Mouse (Mus musculus) hindbrain, embryonic 10.5 days (tissue): ENCODE measurements around the gene Nell2. TPM values are rescaled to one million over a fixed set of nuclear protein-coding genes. Genes with fewer than 3 reads are reported as not detected.

Experiments used
- DNase-seq: peaks from one replicate; pipeline ENCODE4 v3.0.0-alpha.2; 2017; ENCODE audit warnings: low spot score
- H3K27ac ChIP-seq: fragments of 300-500 bp; sonication (generic); 2 replicates; pipeline ENCODE4 v1.5.1; 2016; ENCODE audit warnings: mild to moderate bottlenecking, moderate library complexity
- H3K27me3 ChIP-seq: fragments of 300-500 bp; sonication (generic); 2 replicates; pipeline ENCODE4 v1.6.1; 2016; ENCODE audit warnings: mild to moderate bottlenecking; ENCODE audit not compliant: poor library complexity, insufficient read depth, severe bottlenecking
- H3K36me3 ChIP-seq: fragments of 300-500 bp; sonication (generic); 2 replicates; pipeline ENCODE4 v1.6.1; 2016; ENCODE audit warnings: mild to moderate bottlenecking, moderate library complexity
- H3K4me1 ChIP-seq: fragments of 300-500 bp; sonication (generic); replicated peaks from 2 replicates; pipeline ENCODE4 v1.6.1; 2016; ENCODE audit warnings: mild to moderate bottlenecking
- H3K4me3 ChIP-seq: fragments of 300-500 bp; sonication (generic); 2 replicates; pipeline ENCODE4 v1.5.1; 2016; ENCODE audit warnings: mild to moderate bottlenecking, moderate library complexity
- H3K9me3 ChIP-seq: fragments of 300-500 bp; sonication (generic); 2 replicates; pipeline ENCODE4 v1.6.1; 2016; ENCODE audit warnings: mild to moderate bottlenecking, moderate library complexity
- WGBS: fragments of 180-500 bp; shearing (Covaris S2); methylation state at CpG from one replicate; pipeline ENCODE4 v1.1.7; 2016; 5-methylcytosine and 5-hydroxymethylcytosine counted together
- polyA plus RNA-seq: library from polyadenylated mRNA; unstranded; fragments of >200 nt; fragmentation: Nextera tagmentation; extraction: Ambion mirVana; gene quantifications from 2 replicates; pipeline ENCODE4 v1.2.1, GENCODE M21; 2016

Nell2 gene
- 48.5 and 78.2 TPM in 2 replicates for polyA plus RNA-seq

DNA sequence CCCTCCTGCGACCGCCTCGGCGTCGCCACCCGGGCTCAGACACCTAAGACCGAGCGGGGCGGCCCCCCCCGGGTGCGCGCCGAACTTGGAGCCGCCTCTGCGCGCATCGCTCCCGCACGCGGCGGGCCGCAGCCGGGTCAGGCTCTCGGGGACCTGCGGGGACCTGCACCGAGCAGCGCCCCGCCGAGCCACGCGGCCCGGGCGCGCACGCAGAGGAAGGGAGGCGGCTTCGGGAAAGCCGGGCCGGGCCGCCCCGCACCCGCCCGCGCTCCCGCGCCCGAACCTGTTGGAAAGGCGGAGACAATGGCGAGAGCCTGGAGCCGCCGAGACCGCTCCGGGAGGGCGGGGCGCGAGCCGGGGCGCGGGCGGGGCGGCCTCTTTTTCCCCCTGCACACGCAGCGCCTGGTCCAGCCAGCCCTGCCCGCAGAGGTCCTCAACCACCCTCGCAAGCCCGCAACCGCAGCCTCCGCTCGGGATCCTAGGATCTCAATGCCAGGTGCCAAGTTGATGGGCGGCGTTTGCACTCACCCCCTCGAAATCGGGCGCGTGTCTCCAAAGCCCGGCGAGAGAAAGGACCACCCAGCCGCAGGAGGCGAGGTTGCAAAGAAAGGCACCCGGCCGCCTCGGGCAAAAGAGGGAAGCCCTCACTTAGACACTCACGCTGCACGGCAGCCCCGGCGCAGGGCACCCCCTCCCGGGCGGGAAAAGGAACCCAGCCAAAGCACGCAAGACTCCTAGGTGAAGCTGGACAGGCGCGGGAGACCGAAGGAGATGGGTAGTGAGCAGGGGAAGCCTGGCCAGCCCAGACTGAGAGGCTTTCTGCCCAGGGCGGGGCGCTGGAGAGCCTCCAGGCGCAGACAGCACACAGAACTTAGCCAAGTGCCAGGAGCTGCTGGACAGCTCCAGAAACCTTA lies at the start of gene Nell2:
Gene Nell2 (minus strand): TSS at position 612 of the 914 bp plus-strand sequence.
- peak within 1 kb of the TSS; percentile 82 for H3K4me3 ChIP-seq
- peaks cover 25% of the 10 kb centered on the region for H3K27me3 ChIP-seq
- H3K27ac ChIP-seq, result peak within 1 kb of the TSS; percentile 95
- no peaks in the 10 kb centered on the region for H3K9me3 ChIP-seq
- peaks cover 28% of the 10 kb centered on the region for H3K4me1 ChIP-seq
- under 1% methylated on average over 95 of the region's 95 CpGs for WGBS
- H3K36me3 ChIP-seq, result no peaks in the 10 kb centered on the region
- DNase-seq, result peak; percentile 80

DNA sequence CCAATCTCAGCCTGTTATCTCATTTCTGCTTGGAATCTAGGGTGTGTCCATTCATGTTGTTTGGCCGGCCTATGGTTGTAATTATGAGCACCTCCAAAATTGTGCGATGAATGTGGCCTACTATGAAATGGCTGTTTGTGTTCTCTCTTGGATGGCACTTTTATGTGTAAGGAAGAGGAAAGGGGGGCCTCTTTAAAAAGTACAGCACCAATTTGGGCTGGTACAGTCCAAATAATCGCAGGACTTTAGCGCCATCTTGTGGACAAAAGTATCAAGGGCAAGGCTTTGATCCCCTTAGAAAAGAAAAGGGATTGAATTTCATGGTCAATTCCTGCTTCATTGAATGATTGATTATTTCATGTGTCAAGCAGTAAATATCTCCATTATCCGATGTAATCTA lies 46.3 kb upstream of the Nell2 start:
- Histone ChIP-seq H3K9me3 (0 out of 2 replicates have a peak, but pooled peaks cover 5% of the 10 kb centered on the region), H3K27ac (no peak overlapping the region), H3K4me3 (no peak overlapping the region), H3K27me3 (peaks cover 38% of the 10 kb centered on the region), H3K36me3 (no peaks in the 10 kb centered on the region), H3K4me1 (peaks cover 12% of the 10 kb centered on the region; the same call in 1 of the 2 replicates)
- DNase-seq, result peak; percentile 52
- 20% methylated on average over 5 of the region's 5 CpGs for WGBS

DNA sequence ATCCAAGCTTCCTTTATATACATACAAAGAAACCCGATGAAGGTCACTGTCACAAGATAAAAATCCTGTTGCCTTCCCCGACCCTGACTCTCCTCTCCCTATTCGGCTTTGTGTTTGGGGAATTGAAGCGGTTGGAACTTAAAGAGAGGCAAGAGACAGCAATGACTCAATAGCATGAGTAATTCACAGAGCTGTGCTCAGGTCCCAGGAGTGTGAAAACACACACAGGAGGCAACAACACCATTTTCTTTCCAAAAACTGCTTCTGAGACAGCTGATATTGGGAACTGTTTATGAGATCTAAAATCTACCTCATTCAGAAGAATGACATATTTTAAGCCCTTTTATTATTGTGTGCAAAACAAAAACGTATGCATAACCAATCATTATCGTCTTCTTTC lies 41.2 kb upstream of the Nell2 start:
- H3K9me3 ChIP-seq, result 0 out of 2 replicates have a peak, but pooled peaks cover 5% of the 10 kb centered on the region
- no peak overlapping the region for H3K27ac ChIP-seq
- H3K4me1 ChIP-seq, result no peaks in the 10 kb centered on the region
- H3K36me3 ChIP-seq, result no peaks in the 10 kb centered on the region
- WGBS, result 87% methylated on average over 6 of the region's 6 CpGs
- no peak for DNase-seq
- H3K4me3 ChIP-seq, result no peak overlapping the region
- no peaks in the 10 kb centered on the region for H3K27me3 ChIP-seq

DNA sequence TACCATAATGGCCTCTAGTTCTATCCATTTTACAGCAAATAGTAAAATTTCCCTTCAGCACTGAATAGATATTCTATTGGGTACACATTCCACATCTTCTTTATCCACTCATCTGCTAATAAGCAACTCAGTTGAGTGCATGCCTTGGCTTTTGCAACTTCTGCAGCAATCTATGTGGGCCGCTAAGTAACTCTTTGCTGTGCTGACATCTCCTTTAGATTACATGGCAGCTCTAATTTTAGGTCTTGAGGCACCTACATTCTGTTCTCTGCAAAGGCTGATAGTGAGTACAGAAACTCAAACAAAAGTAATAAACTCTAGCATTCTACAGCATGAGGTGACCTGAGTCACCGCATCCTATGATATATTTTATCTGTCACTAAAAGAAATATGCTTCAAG lies 36.8 kb upstream of the Nell2 start:
- Histone ChIP-seq H3K27me3 (no peaks in the 10 kb centered on the region), H3K36me3 (no peaks in the 10 kb centered on the region), H3K4me1 (no peaks in the 10 kb centered on the region), H3K27ac (no peak overlapping the region), H3K4me3 (no peak overlapping the region), H3K9me3 (no peaks in the 10 kb centered on the region)
- 94% methylated on average over 2 of the region's 2 CpGs for WGBS
- no peak for DNase-seq

DNA sequence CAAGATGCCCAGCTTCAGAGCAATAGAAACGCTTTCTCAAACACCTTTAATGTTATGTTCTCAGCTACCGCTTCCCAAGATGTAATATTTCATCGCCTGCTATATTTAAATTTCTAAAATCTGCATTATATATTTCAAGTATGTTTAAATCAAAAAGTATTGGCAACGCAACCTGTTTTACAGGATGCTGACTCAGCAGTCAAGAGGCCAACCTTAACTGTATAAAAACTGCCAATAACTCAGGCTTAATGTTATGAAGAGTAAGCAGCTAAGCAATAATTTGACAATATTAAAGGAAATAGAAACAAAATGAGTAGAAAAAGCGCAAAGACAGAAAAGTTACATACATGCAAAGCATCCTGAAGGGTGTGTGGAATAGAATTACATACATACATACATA lies 32.9 kb upstream of the Nell2 start:
- WGBS, result 95% methylated on average over 5 of the region's 5 CpGs
- H3K4me1 ChIP-seq, result no peaks in the 10 kb centered on the region
- no peak for DNase-seq
- no peaks in the 10 kb centered on the region for H3K36me3 ChIP-seq
- H3K27ac ChIP-seq, result no peak overlapping the region
- no peaks in the 10 kb centered on the region for H3K27me3 ChIP-seq
- H3K9me3 ChIP-seq, result no peaks in the 10 kb centered on the region
- H3K4me3 ChIP-seq, result no peak overlapping the region

DNA sequence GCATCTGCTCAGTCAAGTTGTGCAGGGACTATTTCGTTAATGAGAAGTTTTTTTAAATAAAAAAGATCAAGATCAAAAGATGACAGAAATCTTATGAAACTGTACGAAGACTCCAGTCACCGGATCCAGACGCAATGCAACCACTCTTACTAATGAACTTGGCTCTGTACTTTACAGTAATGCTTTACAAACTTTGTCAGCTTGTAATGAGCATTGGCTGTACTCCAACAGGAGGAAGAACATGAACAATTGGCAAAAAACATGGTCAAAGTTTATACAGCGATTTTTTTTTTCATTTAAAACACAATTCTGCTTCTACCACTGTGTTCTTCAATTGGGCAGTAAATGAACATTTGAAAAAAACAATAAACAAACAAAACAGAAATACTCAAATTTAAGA lies 21.7 kb upstream of the Nell2 start:
- Histone ChIP-seq H3K4me1 (no peaks in the 10 kb centered on the region), H3K27me3 (no peaks in the 10 kb centered on the region), H3K9me3 (no peaks in the 10 kb centered on the region), H3K36me3 (no peaks in the 10 kb centered on the region), H3K27ac (no peak overlapping the region), H3K4me3 (no peak overlapping the region)
- DNase-seq, result no peak
- 88% methylated on average over 5 of the region's 5 CpGs for WGBS

DNA sequence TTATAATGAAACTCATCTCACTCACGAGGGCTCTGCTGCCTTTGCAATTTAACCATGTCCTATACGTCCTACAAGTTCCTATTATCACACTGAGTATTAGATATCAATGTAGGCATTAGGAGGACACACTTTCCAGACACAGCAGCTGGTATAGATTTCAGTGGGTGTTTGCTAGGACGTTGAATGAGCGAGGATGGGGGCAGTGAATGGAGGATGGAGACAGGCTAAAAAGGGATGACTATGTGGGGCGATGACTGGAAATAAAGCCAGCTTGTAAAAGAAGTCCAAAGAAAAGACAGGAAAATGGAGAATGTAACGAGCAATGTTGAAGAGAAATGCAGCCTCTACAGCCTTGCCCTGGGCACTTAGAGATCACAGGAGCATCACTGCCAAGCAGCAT lies 14.3 kb upstream of the Nell2 start:
- Histone ChIP-seq H3K4me3 (no peak overlapping the region), H3K9me3 (peaks cover 3% of the 10 kb centered on the region; the same call in 1 of the 2 replicates), H3K36me3 (no peaks in the 10 kb centered on the region), H3K4me1 (no peaks in the 10 kb centered on the region), H3K27ac (no peak overlapping the region), H3K27me3 (no peaks in the 10 kb centered on the region)
- DNase-seq, result no peak
- WGBS, result 79% methylated on average over 6 of the region's 6 CpGs

DNA sequence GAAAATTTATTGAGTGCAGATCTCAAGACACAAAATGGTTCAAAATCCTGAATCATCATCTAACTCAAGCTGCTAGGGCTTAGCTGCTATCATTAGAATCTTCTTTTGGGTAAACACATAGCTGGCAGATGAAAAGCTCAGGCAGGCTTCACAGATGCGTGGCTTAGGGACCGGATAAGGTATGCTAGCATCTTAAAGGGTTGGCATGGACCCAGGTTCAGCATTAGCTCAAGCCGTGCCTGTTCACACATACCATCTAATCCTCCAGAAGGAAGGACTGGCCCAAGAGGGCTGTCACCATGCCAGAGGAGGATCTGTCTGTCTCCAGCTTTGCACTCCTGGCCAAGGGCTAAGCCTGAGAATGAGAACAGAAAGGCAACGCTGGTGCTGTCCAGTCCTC lies 8.4 kb upstream of the Nell2 start:
- Histone ChIP-seq H3K27ac (no peak overlapping the region), H3K9me3 (peaks cover 3% of the 10 kb centered on the region; the same call in 1 of the 2 replicates), H3K27me3 (no peaks in the 10 kb centered on the region), H3K4me1 (no peaks in the 10 kb centered on the region), H3K36me3 (no peaks in the 10 kb centered on the region), H3K4me3 (no peak overlapping the region)
- 87% methylated on average over 4 of the region's 4 CpGs for WGBS
- no peak for DNase-seq

DNA sequence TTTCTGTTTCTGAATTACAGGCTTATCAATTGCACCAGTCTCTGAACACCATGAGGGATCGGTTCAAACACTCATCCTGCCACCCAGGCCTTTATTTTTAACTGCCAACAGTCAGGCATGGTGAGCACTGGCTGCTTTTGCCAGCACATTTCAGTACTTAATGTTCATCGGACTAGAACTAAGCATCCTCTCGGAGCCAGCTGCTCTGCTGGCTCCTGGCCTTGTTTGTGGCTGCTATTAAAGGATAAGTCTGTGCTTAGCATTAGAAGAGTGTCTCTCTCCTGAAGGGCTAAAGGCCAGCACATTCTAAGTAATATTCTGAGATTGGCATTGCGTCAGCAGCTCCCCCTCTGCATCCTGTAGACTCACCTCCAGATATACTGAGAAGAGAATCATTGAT lies 7.9 kb upstream of the Nell2 start:
- no peak overlapping the region for H3K27ac ChIP-seq
- peaks cover 3% of the 10 kb centered on the region; the same call in 1 of the 2 replicates for H3K9me3 ChIP-seq
- no peaks in the 10 kb centered on the region for H3K4me1 ChIP-seq
- H3K4me3 ChIP-seq, result no peak overlapping the region
- no peak for DNase-seq
- no peaks in the 10 kb centered on the region for H3K27me3 ChIP-seq
- 90% methylated on average over 4 of the region's 4 CpGs for WGBS
- H3K36me3 ChIP-seq, result no peaks in the 10 kb centered on the region

DNA sequence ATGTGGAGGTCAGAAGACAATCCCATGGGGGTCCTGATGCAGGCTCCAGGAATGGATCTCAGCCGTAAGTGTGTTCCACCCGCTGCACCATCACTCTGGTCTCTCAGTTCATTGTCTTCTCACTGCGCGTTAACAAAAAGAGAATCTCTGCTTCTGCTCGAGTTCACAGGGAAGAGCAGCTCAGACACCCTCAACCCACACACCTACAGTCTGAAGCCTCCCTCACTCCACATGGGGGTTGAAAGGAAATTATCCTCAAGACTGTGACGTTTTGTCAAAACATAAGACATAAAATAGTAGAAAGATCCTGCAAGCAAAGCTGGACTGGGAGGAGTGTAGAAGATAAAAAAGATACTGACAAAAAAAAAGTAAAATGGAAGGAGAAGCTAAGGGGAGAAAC lies 6.3 kb upstream of the Nell2 start:
- Histone ChIP-seq H3K36me3 (no peaks in the 10 kb centered on the region), H3K27me3 (no peaks in the 10 kb centered on the region), H3K9me3 (peaks cover 3% of the 10 kb centered on the region; the same call in 1 of the 2 replicates), H3K27ac (no peak overlapping the region), H3K4me1 (no peaks in the 10 kb centered on the region), H3K4me3 (no peak overlapping the region)
- no peak for DNase-seq
- WGBS, result 69% methylated on average over 6 of the region's 6 CpGs

DNA sequence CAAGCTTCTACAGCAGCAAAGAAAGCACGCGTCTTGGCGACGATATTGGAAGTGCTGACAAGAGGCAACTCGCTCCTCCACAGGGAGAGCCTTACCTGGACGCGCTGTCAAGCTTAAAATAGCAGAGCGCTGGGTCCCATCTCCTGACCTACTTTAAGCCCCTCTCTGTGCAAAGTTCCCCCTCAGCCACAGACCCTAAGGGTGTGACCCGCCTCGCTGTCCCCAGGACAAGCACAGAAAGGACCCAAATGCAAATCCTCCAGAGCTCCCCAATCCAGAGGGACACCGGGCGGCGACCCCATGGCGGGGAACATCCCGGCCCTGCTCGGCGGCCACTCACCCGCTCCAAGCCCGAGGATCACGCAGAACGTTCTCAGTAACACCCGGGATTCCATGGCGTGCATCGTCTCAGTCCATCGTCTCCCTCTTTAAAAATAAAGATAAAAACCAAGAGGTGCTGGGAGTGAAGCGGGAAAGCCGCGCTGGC lies 855 bp downstream of the Nell2 start:
- under 1% methylated on average over 28 of the region's 28 CpGs for WGBS
- H3K27me3 ChIP-seq, result peaks cover 25% of the 10 kb centered on the region
- peak overlapping the region; percentile 82 for H3K4me3 ChIP-seq
- H3K27ac ChIP-seq, result peak overlapping the region; percentile 95
- H3K36me3 ChIP-seq, result no peaks in the 10 kb centered on the region
- DNase-seq, result peak; percentile 51
- peaks cover 28% of the 10 kb centered on the region for H3K4me1 ChIP-seq
- no peaks in the 10 kb centered on the region for H3K9me3 ChIP-seq

DNA sequence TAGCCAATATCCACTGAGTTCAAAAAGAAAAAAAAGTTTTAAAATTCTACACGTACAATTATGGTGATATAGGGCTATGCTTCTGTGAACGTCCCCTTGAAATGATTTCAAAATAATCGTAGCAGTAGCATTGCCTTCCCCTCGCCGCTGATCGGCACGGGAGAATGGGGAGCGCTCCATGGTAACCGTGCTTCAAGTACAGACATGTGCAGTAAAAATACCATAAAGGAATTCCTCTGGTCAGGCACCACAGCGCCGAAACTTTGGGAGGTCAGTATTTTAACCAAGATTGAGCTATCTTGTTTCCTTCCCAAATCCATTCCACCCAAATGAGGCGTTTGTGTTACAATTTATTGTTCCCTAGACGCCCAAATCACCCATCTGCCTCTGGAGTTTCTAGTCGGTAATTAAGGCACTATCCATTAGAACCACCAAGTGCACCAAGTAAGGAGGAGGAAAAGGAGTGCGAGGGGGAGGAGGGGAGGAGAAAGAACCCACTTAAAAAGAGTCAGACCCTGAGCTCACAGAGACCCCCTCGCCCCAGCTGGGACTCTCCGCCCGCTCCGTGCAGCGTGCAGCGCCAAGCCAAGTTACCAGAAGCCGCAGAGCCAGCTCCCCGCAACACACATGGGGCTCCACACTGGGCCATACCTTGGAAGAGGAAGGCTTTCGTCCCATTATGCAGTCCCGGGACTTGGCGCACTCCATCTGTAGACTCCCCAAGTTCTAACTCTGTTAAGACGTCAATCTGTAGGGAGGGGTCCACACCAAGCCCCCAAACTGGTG lies 1.5 kb downstream of the Nell2 start:
- H3K27me3 ChIP-seq, result peaks cover 25% of the 10 kb centered on the region
- peaks cover 28% of the 10 kb centered on the region for H3K4me1 ChIP-seq
- H3K9me3 ChIP-seq, result no peaks in the 10 kb centered on the region
- H3K27ac ChIP-seq, result peak overlapping the region; percentile 95
- no peaks in the 10 kb centered on the region for H3K36me3 ChIP-seq
- H3K4me3 ChIP-seq, result peak overlapping the region; percentile 82
- WGBS, result 2% methylated on average over 27 of the region's 27 CpGs
- peak; percentile 53 for DNase-seq

DNA sequence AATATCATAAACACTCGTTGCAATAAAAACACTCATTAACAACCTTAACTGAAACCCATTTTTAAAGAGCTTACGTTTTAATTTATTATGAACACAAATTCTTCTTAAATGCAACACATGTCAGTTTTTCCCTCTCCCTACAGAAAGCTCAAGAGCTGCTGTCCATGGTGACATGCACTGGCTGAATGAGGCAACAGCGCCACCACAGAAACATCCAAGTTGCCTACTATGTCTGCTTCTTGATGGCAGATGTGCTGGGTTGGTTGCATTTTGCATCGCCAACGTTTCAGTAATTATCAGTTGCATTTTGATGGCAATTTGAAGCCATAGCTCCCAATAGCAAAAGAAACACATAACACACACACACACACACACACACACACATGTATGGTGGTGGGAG lies 2.4 kb downstream of the Nell2 start:
- 8% methylated on average over 5 of the region's 5 CpGs for WGBS
- no peaks in the 10 kb centered on the region for H3K9me3 ChIP-seq
- no peaks in the 10 kb centered on the region for H3K36me3 ChIP-seq
- peaks cover 25% of the 10 kb centered on the region for H3K27me3 ChIP-seq
- H3K4me1 ChIP-seq, result peaks cover 28% of the 10 kb centered on the region
- DNase-seq, result peak; percentile 54
- H3K4me3 ChIP-seq, result peak overlapping the region; percentile 82
- no peak overlapping the region for H3K27ac ChIP-seq
